Mouse (Mus musculus) CD8-positive naive resting alpha-beta T cell, adult 2 months (primary cell): ENCODE measurements at regions not wholly inside any gene's neighbourhood (a gene's known extent, or its start where the extent isn't known, plus 50 kb on each side); places are given as distances from the start of the nearest gene placed in this dataset.
A peak's percentile ranks its signal among the peaks of the same experiment; 100 is the strongest.

ENCODE experiments used
- DNase-seq, 2 experiments: peaks; one replicate each; pipeline ENCODE4 v3.0.0; 2022; ENCODE audit warnings: low read depth in 2 of 2, low spot score in 2 of 2

GRCm38 (mm10) chr11:22613500-22613899 is 101.6 kb downstream of the Tmem17 start:
- no peak for DNase-seq

DNA sequence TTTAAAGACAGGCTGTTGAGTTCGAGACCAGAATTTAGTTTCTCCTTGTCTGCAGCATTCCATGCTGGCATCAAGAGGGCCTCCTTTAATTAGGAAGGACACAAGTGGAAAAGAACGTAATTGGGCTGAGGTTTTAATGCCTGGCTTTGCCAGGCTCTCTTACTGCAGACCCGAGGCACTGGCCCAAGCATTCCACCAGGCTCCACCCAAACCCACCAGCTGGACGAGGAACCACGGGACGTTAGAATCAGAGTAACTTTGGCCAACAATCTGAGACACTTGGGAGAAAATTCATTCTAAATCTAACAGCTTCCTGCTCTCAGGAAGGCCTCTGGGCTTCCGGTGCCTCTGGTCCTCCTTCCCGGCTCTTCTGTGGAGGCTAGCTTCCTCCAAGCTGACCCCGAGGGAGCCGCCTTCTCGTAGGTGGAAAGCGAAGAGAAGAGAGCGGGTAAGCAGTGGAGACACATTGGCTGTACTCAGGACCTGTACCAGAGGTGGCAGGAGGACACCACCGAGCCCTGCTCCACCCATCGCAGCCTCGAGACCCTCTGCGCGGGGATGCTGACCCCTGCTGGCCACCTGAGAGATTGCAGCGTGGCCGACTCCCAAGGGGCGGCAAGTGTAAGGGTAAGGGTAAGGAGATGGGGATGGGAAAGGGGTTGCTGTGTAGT is 105.5 kb downstream of the Tmem17 start:
- DNase-seq, result peak; percentile 75 to 79

DNA sequence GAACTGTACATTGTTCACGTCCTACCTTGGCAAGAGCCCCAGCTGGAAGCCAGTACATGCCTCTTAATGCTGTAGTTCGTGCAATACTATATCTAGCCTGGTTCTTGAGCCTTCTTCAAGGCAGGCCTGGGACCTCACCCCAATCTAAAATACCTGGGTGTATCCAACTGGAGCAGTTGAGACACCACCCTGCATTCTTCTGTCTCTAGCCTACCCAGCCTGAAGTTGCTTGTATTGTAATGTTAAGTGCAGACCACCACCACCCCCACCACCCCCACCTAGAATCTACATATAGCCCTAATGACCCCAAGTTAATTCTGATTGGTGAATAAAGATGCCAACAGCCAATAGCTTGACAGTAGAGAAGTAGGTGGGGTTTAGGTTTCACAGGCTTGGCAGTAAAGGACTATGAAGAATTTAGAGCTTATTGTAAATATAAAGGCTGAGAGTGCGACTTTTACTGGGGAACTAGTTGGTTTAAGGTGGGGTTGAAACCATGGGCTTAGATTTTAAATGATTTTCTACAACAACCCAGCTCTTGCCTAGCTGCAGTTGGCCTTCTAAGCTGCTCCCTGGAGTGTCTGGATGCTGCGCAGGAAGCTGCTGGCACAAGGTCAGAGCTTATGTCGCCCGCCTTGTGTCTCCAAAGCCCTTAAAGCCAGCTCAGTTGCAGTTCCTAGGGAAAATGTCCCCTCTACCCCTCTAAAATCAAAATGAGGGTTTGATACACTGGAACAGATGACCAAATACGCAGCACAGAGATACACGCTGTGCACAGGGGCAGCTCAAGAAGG is 109.2 kb downstream of the Tmem17 start:
- no peak for DNase-seq

DNA sequence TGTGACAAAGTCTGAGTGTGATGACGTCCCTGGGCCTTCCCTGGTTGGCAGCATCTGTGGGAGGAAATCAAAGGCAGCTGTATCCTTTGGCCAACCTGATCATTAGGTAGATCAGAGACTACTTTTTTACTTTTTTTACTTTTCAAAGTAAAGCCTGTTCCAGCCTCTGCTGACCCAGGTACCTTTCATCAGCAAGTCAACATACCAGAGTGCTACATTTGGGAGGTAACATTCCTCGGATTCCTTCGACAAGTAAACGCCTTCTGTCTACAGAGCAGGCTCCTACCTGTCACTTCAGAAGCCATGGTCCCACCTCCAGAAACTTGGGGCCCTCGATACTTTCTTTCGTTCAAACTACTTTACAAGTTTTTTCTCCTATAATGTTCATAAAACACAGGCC is 110.0 kb downstream of the Tmem17 start:
- no peak for DNase-seq

GRCm38 (mm10) chr11:22622496-22622997 is 110.7 kb downstream of the Tmem17 start:
- DNase-seq, result no peak

DNA sequence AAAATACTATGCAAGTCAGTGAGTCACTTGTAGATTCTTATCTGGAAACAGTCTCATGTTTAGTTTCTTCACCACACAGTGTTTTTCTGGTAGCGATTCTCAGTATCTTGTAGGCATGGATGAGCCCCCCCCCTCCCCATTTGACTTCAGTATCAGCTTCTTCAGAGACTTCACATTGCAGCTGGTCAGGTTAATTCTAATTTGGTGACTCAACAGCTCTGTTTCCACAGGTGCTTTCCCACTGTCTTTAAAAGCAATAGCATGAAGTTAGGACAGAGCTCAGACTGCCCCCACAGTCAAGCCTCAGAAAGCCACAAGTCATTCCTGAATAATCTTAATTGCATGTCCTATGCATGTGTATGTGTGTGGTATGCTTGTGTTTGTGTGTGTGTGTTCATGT is 114.5 kb downstream of the Tmem17 start:
- no peak for DNase-seq

DNA sequence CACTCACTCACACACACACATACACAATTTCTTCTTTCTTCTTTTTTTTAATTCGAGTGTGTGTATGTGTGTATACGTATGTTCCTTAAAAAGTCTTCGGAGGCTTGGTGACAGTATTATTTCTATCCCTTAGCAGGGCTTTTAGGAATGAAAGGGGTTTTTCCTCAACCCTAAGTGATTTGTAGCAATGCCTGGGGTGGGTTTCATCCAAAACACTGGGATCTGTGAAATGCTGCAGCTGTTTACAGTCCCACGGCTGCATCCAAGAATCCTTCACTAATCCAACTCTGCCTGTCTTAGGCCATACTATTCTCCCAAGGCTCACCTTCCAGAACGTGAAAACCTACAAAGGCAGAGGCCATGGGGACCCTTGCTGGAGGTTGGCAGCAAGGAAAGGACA is 116.6 kb downstream of the Tmem17 start:
- no peak for DNase-seq

DNA sequence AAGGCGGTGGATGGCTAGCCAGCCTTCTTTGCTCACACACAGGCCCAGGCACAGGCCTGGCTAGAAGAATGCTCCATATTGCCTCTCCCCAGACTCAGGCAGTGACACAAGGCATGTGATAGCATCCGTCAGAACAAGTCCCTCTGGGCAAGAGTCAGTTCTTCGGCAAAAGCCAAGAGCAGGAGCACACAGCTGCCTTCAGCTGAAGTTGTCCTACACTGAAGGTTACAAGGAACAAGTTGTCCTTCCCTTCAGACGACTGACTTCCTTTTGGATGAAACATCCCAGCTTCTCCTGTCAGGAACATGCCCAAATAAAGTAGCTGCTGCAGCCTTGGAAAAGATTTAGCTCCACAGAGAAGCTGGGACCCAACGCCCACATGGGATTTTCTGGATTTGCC is 117.1 kb downstream of the Tmem17 start:
- DNase-seq, result no peak

DNA sequence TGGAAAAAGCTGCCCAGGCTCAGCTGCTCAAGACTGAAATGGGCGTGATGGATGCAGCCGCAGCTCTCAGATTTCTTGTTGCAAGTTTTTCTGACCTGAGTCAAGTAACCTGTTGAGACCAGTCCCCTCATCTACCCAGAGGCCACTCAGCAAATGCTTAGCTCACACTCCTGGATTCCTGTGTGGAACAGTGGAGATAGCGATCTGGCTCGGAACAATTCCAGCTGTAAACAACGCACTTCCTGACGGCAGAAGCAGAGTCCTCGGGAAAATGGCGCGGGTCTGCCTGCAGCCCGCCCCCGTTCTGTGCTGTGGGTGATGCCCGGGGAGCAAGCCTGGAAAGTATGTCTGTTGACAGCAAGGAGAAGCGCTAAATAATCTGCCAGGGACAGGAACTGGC is 117.7 kb downstream of the Tmem17 start:
- no peak for DNase-seq

DNA sequence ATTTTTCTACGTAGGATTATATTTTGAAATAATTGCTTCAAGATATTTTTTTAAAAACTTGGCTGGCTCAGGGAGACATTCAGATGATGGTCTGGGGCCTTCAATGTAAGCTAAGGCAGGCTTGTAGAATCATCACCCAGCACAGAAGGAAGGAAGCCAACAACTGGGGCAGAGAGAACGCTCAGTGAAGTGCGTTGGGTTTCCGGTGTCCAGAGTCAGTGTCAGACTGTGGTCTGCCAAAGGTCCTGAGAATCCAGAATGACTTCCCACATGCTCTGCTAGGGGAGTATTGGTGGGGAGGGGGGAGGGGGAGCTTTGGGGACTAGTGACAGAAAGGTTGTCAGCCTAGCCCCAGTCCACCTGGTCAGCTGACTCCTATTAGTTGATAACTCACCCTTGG is 118.1 kb downstream of the Tmem17 start:
- no peak for DNase-seq

GRCm38 (mm10) chr11:22630982-22631381 is 119.1 kb downstream of the Tmem17 start:
- no peak for DNase-seq

GRCm38 (mm10) chr11:22631606-22632313 is 119.9 kb downstream of the Tmem17 start:
- no peak for DNase-seq

DNA sequence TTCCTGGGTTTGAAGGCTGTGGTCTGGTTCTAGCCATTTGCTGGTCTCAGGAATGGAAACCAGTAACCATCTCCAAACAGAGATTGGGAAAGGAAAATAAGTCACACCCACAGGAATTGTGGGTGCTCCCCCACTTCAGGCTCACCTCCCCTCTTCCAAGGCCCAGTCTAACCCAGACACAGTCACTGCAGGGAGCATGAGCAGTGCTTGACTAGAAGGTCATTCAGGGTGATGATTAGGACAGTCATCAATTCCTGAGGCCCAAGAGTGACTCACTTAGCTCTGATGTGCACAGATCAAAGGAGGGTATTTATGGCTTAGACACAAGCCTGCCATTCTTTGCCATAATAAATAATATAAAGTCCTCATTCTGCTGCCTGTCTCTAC is 120.4 kb downstream of the Tmem17 start:
- no peak for DNase-seq

DNA sequence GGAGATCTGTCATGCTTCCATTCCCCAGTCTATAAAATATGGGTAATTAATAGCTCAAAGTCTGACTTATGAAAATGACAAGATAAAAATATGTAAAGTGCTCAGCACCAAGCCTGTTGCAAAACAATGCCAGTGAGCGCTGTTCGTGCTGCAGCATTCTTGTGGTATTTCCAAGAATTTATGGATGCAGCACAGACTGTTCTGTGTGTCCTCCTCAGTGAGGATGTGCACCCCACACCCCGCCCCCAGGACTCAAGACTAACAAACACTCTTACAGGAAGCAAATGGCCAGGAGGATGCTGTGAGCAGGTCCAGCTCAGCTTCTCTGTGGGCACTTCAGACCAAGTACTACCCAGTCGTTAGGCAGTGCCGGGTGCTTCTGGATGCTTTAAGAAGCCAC is 121.1 kb downstream of the Tmem17 start:
- DNase-seq, result no peak

DNA sequence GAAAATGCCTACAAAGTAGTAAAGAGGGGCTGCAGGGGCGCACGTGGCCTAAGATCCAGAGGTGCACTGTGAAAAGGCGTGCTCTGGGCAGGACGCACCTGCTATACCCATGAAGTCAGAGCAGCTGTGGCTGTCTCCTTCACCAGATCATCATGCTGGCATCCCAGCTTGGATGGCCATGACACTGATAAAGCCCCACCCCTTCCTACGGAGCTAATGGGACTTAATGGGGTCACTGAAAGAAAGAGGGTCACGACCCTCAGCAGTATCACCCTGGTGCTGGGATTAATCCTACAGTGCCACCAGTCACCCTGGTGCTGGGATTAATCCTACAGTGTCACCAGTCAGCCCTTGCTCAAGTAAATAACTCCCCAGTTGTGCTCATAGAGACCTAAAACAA is 122.1 kb downstream of the Tmem17 start:
- DNase-seq, result no peak

GRCm38 (mm10) chr11:22635021-22635420 is 123.1 kb downstream of the Tmem17 start:
- DNase-seq, result no peak

DNA sequence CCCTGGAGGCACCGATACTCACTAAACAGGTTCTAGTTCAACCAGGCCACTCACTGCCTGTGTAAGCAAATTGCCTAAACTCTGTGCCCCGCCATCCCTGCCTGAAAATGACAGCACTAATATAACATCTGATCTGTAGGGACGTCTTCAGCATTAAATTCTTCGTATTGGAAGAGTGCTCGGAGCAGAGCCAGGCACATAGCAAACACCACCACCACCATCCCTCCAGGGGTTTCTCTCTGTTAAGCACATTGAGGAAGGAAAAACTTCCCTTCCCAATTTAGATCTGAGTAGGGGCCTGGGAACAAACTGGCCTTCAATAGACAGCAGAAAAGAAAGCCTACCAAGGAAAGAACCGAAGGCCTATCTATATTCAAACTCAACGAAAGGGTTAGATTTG is 124.4 kb downstream of the Tmem17 start:
- no peak for DNase-seq

- DNase-seq, result no peak
Observed at GRCm38 (mm10) chr11:22636761-22637557, 125.1 kb downstream of the Tmem17 start.

DNA sequence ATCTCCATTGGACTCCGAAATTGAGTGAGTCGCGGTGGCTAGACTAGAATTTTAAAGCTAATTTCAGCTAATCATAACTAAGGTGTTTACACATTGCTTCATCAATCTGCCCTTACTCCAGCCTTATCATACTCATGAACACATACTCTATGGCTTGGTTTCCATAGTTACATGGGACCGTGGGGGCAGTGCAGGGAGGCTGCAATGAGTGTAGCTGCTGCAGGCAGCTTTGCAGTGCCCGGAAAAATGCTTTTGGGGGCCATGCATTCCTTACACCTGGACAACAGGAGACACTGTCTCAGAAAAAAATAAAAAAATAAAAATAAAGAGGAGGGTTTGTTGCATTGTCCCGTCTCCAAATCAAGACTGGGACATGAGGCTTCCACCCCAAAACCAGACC is 126.3 kb downstream of the Tmem17 start:
- no peak for DNase-seq

DNA sequence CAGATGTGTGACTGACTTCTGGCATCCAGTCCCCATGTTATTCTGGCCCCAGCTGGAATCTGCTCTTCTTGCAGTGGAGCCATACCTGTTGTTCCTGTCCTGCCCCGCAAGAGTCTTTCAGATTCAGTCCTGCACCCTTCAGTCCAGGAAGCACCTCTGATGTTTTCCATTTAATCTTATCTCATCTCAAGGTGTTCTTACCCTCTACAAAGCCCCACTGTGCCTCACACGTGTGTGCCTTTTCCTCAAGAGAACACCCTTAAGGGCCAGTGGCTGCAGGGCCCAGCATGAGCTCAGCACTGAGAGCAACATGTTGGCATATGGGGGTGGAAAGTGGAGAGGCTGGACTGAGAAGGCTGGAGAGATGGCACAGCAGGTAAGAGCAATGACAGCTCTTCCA is 126.8 kb downstream of the Tmem17 start:
- no peak for DNase-seq

DNA sequence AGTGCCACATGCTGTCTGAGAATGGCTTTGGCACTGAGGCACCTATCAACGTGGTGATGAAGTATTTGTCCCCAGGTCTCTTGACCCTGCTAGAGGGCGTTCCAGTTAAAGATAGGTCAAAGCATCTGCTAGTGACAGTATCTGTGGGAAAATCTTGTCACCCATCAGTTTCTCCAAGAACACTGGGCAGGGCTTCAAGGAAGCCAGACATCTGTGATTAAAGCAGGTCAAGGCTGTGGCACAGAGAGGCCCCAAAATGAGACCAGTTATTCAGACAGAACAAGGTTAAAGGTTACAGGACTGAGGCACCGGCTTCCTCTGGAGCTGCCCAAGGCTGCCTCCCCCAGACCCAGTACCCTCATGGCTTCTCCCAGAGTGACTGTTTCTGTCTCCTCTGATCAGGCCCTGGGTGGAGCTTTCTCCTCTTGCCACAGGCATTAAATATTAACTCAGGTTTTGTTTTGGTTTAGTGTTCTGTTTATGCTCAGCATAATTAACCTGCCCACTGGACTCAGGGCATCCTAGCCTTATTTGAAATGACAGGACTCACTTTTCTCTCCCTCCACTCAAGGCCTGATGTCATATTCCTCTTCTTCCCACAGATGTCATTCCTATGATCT is 128.6 kb downstream of the Tmem17 start:
- no peak for DNase-seq
